Mouse (Mus musculus) ES-Bruce4 (cell line): Measurements from ENCODE around the gene Fkrp.

Source experiments
- CTCF ChIP-seq: IDR thresholded peaks from one replicate; pipeline ENCODE4 v1.8.1; 2011; ENCODE audit warnings: low read depth, low read length
- POLR2A ChIP-seq: IDR thresholded peaks from one replicate; pipeline ENCODE4 v1.8.1; 2011; ENCODE audit warnings: low read length; ENCODE audit not compliant: insufficient read depth

- TF ChIP-seq POLR2A (no peak), CTCF (no peak)
These were observed 30.2 kb upstream of the Fkrp start for GRCm38 (mm10) chr7:16846775-16847174.
